Mouse (Mus musculus) cerebellum, postnatal 10 days (tissue): ENCODE data around the gene Ccdc172.

Source experiments
- DNase-seq, 2 experiments: peaks; one replicate each; pipeline ENCODE4 v3.0.0; 2021; ENCODE audit warnings: mixed read lengths in 2 of 2

The Ccdc172 gene

GRCm38 (mm10) chr19:58511818-58512217 lies at the start of gene Ccdc172:
Gene Ccdc172 (plus strand): TSS chr19:58511993.
- no peak for DNase-seq

GRCm38 (mm10) chr19:58463755-58464154 lies 48.0 kb upstream of the Ccdc172 start:
- DNase-seq: no peak

GRCm38 (mm10) chr19:58468331-58468730 lies 43.5 kb upstream of the Ccdc172 start:
- no peak for DNase-seq

- peak; percentile 96 to 98 for DNase-seq
Measured at GRCm38 (mm10) chr19:58469421-58469820, 42.4 kb upstream of the Ccdc172 start.

- no peak for DNase-seq
Measured at GRCm38 (mm10) chr19:58474251-58474650, 37.5 kb upstream of the Ccdc172 start.

GRCm38 (mm10) chr19:58482373-58482977 lies 29.3 kb upstream of the Ccdc172 start:
- DNase-seq: no peak

- DNase-seq: no peak
Measured at GRCm38 (mm10) chr19:58486686-58487085, 25.1 kb upstream of the Ccdc172 start.

GRCm38 (mm10) chr19:58497106-58497505 lies 14.7 kb upstream of the Ccdc172 start:
- peak in 1 of 2 experiments; percentile 14 for DNase-seq

GRCm38 (mm10) chr19:58499420-58499966 lies 12.3 kb upstream of the Ccdc172 start:
- no peak for DNase-seq

GRCm38 (mm10) chr19:58500049-58500448 lies 11.7 kb upstream of the Ccdc172 start:
- peak; percentile 29 to 42 for DNase-seq

- DNase-seq: peak; percentile 37 to 72
Measured at GRCm38 (mm10) chr19:58521696-58522095, 9.9 kb downstream of the Ccdc172 start.

- no peak for DNase-seq
Measured at GRCm38 (mm10) chr19:58523736-58524394, 12.1 kb downstream of the Ccdc172 start.

GRCm38 (mm10) chr19:58525457-58526239 lies 13.9 kb downstream of the Ccdc172 start:
- no peak for DNase-seq

GRCm38 (mm10) chr19:58533077-58533476 lies 21.3 kb downstream of the Ccdc172 start:
- DNase-seq: no peak

GRCm38 (mm10) chr19:58536691-58537090 lies 24.9 kb downstream of the Ccdc172 start:
- no peak for DNase-seq

GRCm38 (mm10) chr19:58540396-58540795 lies 28.6 kb downstream of the Ccdc172 start:
- DNase-seq: no peak

GRCm38 (mm10) chr19:58548367-58548766 lies 36.6 kb downstream of the Ccdc172 start:
- DNase-seq: no peak

- no peak for DNase-seq
Measured at GRCm38 (mm10) chr19:58550489-58550888, 38.7 kb downstream of the Ccdc172 start.

GRCm38 (mm10) chr19:58550916-58551315 lies 39.1 kb downstream of the Ccdc172 start:
- DNase-seq: no peak

GRCm38 (mm10) chr19:58554974-58555373 lies 43.2 kb downstream of the Ccdc172 start:
- no peak for DNase-seq

- DNase-seq: peak; percentile 75 to 80
Measured at GRCm38 (mm10) chr19:58558352-58558751, 46.6 kb downstream of the Ccdc172 start.

- no peak for DNase-seq
Measured at GRCm38 (mm10) chr19:58562301-58562815, 50.6 kb downstream of the Ccdc172 start.

- DNase-seq: no peak
Measured at GRCm38 (mm10) chr19:58571566-58571965, 59.8 kb downstream of the Ccdc172 start.
